Comparison of ENCODE assay signal across 19 mouse cellular contexts in genomic region chr16:91568960-91569359, GRCm38 (mm10).
"Had no signal": no experiment of that assay in that cellular context is flagged by ENCODE, and none has a peak within 500 bp of the region (broad histone marks: within the 10 kb centered on the region; RNA-seq: fewer than 3 reads in every experiment).

No protein-coding gene starts in this region.

- H3K9ac ChIP-seq: liver, embryonic 14.5 days; lung, embryonic 14.5 days; midbrain, embryonic 12.5 days; neural tube, embryonic 13.5 days; neural tube, embryonic 15.5 days had no signal

- ATAC-seq: midbrain, embryonic 16.5 days had no signal

- DNase-seq: lung, adult 18-20 months; lung, embryonic 14.5 days; lung, postnatal 14 days; lung, postnatal 36 days; midbrain, embryonic 14.5 days; right cerebral cortex, adult 18-20 months; right cerebral cortex, postnatal 25 days; right cerebral cortex, postnatal 4 days; spleen, adult 18-20 months; thymus, adult 2 months; thymus, postnatal 25 days; thymus, postnatal 4 days had no signal

- H3K27ac ChIP-seq: liver, embryonic 14.5 days; midbrain, embryonic 10.5 days; midbrain, embryonic 12.5 days; neural tube, embryonic 13.5 days; neural tube, embryonic 15.5 days had no signal

- H3K9me3 ChIP-seq: midbrain, embryonic 10.5 days; midbrain, embryonic 12.5 days; neural tube, embryonic 13.5 days; neural tube, embryonic 15.5 days had no signal

- H3K4me1 ChIP-seq: midbrain, embryonic 10.5 days; midbrain, embryonic 12.5 days; neural tube, embryonic 15.5 days had no signal

- H3K27me3 ChIP-seq: midbrain, embryonic 12.5 days; neural tube, embryonic 13.5 days; neural tube, embryonic 15.5 days had no signal

- H3K4me2 ChIP-seq: lung, embryonic 14.5 days; midbrain, embryonic 12.5 days; neural tube, embryonic 13.5 days; neural tube, embryonic 15.5 days had no signal

- H3K4me3 ChIP-seq: midbrain, embryonic 10.5 days; midbrain, embryonic 12.5 days; myocyte; neural tube, embryonic 13.5 days; neural tube, embryonic 15.5 days had no signal
